Mouse (Mus musculus): ENCODE data around the gene Gm12886. TPM values are rescaled to one million over a fixed set of nuclear protein-coding genes. Genes with fewer than 3 reads are reported as not detected.

The Gm12886 gene
- not detected for polyA plus RNA-seq (2014; fragmentation: Illumina TruSeq; extraction: RNeasy Lipid Tissue Mini Kit (QIAGEN cat#74804); ENCODE audit: low read depth, low replicate concordance)

GRCm38 (mm10) chr4:121422999-121423398 lies at the start of gene Gm12886:
Gene Gm12886, minus strand, starts transcription at chr4:121423099.

Other genes starting within 250 kb of the Gm12886 start
- 35.6 TPM for gene Rlf, start 208.0 kb downstream of the Gm12886 start, polyA plus RNA-seq (2014; fragmentation: Illumina TruSeq; extraction: RNeasy Lipid Tissue Mini Kit (QIAGEN cat#74804); ENCODE audit: low read depth, low replicate concordance)
- 1.3 TPM for gene Gm12888, start 98.2 kb downstream of the Gm12886 start, polyA plus RNA-seq (2014; fragmentation: Illumina TruSeq; extraction: RNeasy Lipid Tissue Mini Kit (QIAGEN cat#74804); ENCODE audit: low read depth, low replicate concordance)
- gene Gm12887, start 199.0 kb upstream of the Gm12886 start, polyA plus RNA-seq (2014; fragmentation: Illumina TruSeq; extraction: RNeasy Lipid Tissue Mini Kit (QIAGEN cat#74804); ENCODE audit: low read depth, low replicate concordance) = not detected